Comparison of ENCODE assay signal across 16 mouse cellular contexts in genomic region chr6:147662610-147663009, GRCm38 (mm10).
"Had no signal": no experiment of that assay in that cellular context is flagged by ENCODE, and none has a peak within 500 bp of the region (broad histone marks: within the 10 kb centered on the region; RNA-seq: fewer than 3 reads in every experiment).

No protein-coding gene starts in this region.

- H3K36me3 ChIP-seq: neural tube, embryonic 13.5 days; neural tube, embryonic 15.5 days; stomach, embryonic 15.5 days had no signal

- H3K27ac ChIP-seq: neural tube, embryonic 13.5 days; neural tube, embryonic 15.5 days; stomach, embryonic 15.5 days; stomach, postnatal 0 days had no signal

- H3K9ac ChIP-seq: neural tube, embryonic 13.5 days; neural tube, embryonic 15.5 days; stomach, embryonic 15.5 days had no signal

- H3K4me2 ChIP-seq: neural tube, embryonic 13.5 days; neural tube, embryonic 15.5 days; stomach, embryonic 15.5 days had no signal

- H3K27me3 ChIP-seq: neural tube, embryonic 13.5 days; neural tube, embryonic 15.5 days; stomach, embryonic 15.5 days had no signal

- H3K4me1 ChIP-seq: neural tube, embryonic 13.5 days; neural tube, embryonic 15.5 days; stomach, embryonic 15.5 days had no signal

- DNase-seq: retina, postnatal 1 day; right cerebral cortex, adult 18-20 months; right cerebral cortex, postnatal 14 days; right cerebral cortex, postnatal 25 days; right cerebral cortex, postnatal 4 days; spleen, adult 18-20 months; thymus, adult 18-20 months; thymus, adult 2 months; thymus, postnatal 14 days; thymus, postnatal 25 days; thymus, postnatal 36 days; thymus, postnatal 4 days had no signal

- H3K4me3 ChIP-seq: neural tube, embryonic 13.5 days; neural tube, embryonic 15.5 days; stomach, embryonic 15.5 days had no signal

- H3K9me3 ChIP-seq: neural tube, embryonic 13.5 days; neural tube, embryonic 15.5 days; stomach, embryonic 15.5 days had no signal
